In the genomic region with DNA sequence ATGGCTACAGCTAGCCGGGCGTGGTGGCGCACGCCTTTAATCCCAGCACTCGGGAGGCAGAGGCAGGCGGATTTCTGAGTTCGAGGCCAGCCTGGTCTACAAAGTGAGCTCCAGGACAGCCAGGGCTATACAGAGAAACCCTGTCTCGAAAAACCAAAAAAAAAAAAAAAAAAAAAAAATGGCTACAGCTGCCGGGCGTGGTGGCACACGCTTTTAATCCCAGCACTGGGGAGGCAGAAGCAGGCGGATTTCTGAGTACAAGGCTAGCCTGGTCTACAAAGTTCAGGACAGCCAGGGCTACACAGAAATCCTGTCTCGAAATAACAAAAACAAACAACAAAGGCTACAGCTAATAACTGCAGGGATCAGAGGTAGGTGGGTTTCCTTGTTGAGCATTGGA, we compare ENCODE assay signal across 7 mouse cellular contexts. TPM values are rescaled to one million over a fixed set of nuclear protein-coding genes. Genes with fewer than 3 reads are reported as not detected.
DNase-seq lines count a peak whose midpoint lies in the region; ATAC-seq and TF ChIP-seq lines count a peak whose summit lies in the region.
"Not testable (repeated sequence)": the region's sequence is repeated elsewhere in the genome, so short reads cannot be mapped to it uniquely, and the experiment has no call there.

No protein-coding gene starts in this region.

- peaks cover 15% of the 10 kb centered on the region for H3K79me2 ChIP-seq in MEL (ENCODE audit: control insufficient read depth, insufficient read depth, low read length, poor library complexity)

- H3K27me3 ChIP-seq in MEL (ENCODE audit: control insufficient read depth in 1 of 2, insufficient read depth in 2 of 2, low read length in 2 of 2); hindbrain, embryonic 13.5 days; intestine, embryonic 14.5 days (replicated peaks; ENCODE audit: control insufficient read depth, insufficient read depth, low read length); liver, embryonic 11.5 days (replicated peaks; ENCODE audit: control insufficient read depth, insufficient read depth, low read length); liver, embryonic 15.5 days; midbrain, embryonic 15.5 days (replicated peaks); neural tube, embryonic 15.5 days (replicated peaks): not testable (repeated sequence)

- not testable (repeated sequence) for H3K4me3 ChIP-seq in MEL (ENCODE audit: control insufficient read depth in 1 of 2, insufficient read depth in 1 of 2, low read depth in 2 of 2, low read length in 2 of 2); hindbrain, embryonic 13.5 days; intestine, embryonic 14.5 days (ENCODE audit: low read depth, low read length); liver, embryonic 11.5 days (ENCODE audit: low read depth, low read length); liver, embryonic 15.5 days (replicated peaks); neural tube, embryonic 15.5 days (replicated peaks)
- H3K4me3 ChIP-seq in midbrain, embryonic 15.5 days, result peak overlapping the region; percentile 75; the same call in 1 of the 2 replicates

- not testable (repeated sequence) for TF ChIP-seq EP300 in MEL (IDR thresholded peaks at IDR 0.05; ENCODE audit: low read depth in 1 of 2, low read length in 2 of 2)

- TF ChIP-seq CTCF in MEL (IDR thresholded peaks at IDR 0.05 in 2 of 3, conservative IDR thresholded peaks at IDR 0.05 in 1 of 3; ENCODE audit: control insufficient read depth in 1 of 3, insufficient read depth in 1 of 3, low read depth in 2 of 3, low read length in 3 of 3, poor library complexity in 1 of 3, severe bottlenecking in 1 of 3), result not testable (repeated sequence)

- H3K4me2 ChIP-seq in hindbrain, embryonic 13.5 days, result peak overlapping the region; percentile 51; the same call in 1 of the 2 replicates
- H3K4me2 ChIP-seq in intestine, embryonic 14.5 days (ENCODE audit: low read length); liver, embryonic 15.5 days; midbrain, embryonic 15.5 days: not testable (repeated sequence)
- peak overlapping the region; percentile 47; the same call in 1 of the 2 replicates for H3K4me2 ChIP-seq in liver, embryonic 11.5 days
- peak overlapping the region; percentile 89; the same call in 1 of the 2 replicates for H3K4me2 ChIP-seq in neural tube, embryonic 15.5 days

- not testable (repeated sequence) for H3K9ac ChIP-seq in MEL (ENCODE audit: control insufficient read depth, low read depth, low read length, poor library complexity, severe bottlenecking); hindbrain, embryonic 13.5 days; intestine, embryonic 14.5 days (ENCODE audit: low read length); liver, embryonic 11.5 days (ENCODE audit: low read depth, low read length); liver, embryonic 15.5 days; midbrain, embryonic 15.5 days; neural tube, embryonic 15.5 days (replicated peaks)

- H3K4me1 ChIP-seq in MEL (ENCODE audit: control insufficient read depth in 1 of 2, insufficient read depth in 2 of 2, low read length in 2 of 2); intestine, embryonic 14.5 days (replicated peaks; ENCODE audit: control insufficient read depth, insufficient read depth, low read length); liver, embryonic 11.5 days (replicated peaks; ENCODE audit: control insufficient read depth, insufficient read depth, low read length): not testable (repeated sequence)
- peaks cover 20% of the 10 kb centered on the region for H3K4me1 ChIP-seq in hindbrain, embryonic 13.5 days (replicated peaks)
- H3K4me1 ChIP-seq in liver, embryonic 15.5 days (replicated peaks), result peaks cover 18% of the 10 kb centered on the region
- peaks cover 19% of the 10 kb centered on the region for H3K4me1 ChIP-seq in midbrain, embryonic 15.5 days
- H3K4me1 ChIP-seq in neural tube, embryonic 15.5 days, result peaks cover 25% of the 10 kb centered on the region

- not testable (repeated sequence) for H3K9me3 ChIP-seq in MEL (replicated peaks; ENCODE audit: insufficient read depth, low read length); hindbrain, embryonic 13.5 days; intestine, embryonic 14.5 days (ENCODE audit: control insufficient read depth, low read length); liver, embryonic 11.5 days (ENCODE audit: control insufficient read depth, low read length); liver, embryonic 15.5 days (replicated peaks); midbrain, embryonic 15.5 days; neural tube, embryonic 15.5 days (replicated peaks)

- TF ChIP-seq POLR2A in MEL (IDR thresholded peaks at IDR 0.05; ENCODE audit: control insufficient read depth in 1 of 2, insufficient read depth in 1 of 2, low read depth in 1 of 2, low read length in 2 of 2, poor library complexity in 1 of 2), result peak in 1 of 2 experiments; percentile 48; a peak in 2 of 4 replicates

- H3K27ac ChIP-seq in MEL (ENCODE audit: control insufficient read depth, low read depth, low read length), result peak overlapping the region; percentile 28
- not testable (repeated sequence) for H3K27ac ChIP-seq in hindbrain, embryonic 13.5 days; liver, embryonic 11.5 days (ENCODE audit: low read depth, low read length); midbrain, embryonic 15.5 days; neural tube, embryonic 15.5 days (replicated peaks)
- H3K27ac ChIP-seq in intestine, embryonic 14.5 days (ENCODE audit: low read depth), result 0 out of 2 replicates have a peak overlapping the region, but pooled peaks have one; percentile 62
- H3K27ac ChIP-seq in liver, embryonic 15.5 days (replicated peaks), result 0 out of 2 replicates have a peak overlapping the region, but pooled peaks have one; percentile 24

- not testable (repeated sequence) for DNase-seq in MEL (ENCODE audit: low read depth, low spot score); intestine, embryonic 14.5 days (ENCODE audit: low spot score); liver, embryonic 11.5 days (ENCODE audit: low spot score)

- ATAC-seq in hindbrain, embryonic 13.5 days (ENCODE audit: low FRiP score); intestine, embryonic 14.5 days (replicated peaks; ENCODE audit: low FRiP score, low TSS enrichment, low read depth); liver, embryonic 11.5 days (replicated peaks; ENCODE audit: low FRiP score); liver, embryonic 15.5 days (ENCODE audit: insufficient read depth); midbrain, embryonic 15.5 days (replicated peaks); neural tube, embryonic 15.5 days (ENCODE audit: low FRiP score): not testable (repeated sequence)

- peaks cover 21 to 25% of the 10 kb centered on the region in 2 experiments for H3K36me3 ChIP-seq in MEL (ENCODE audit: control insufficient read depth in 1 of 2, insufficient read depth in 2 of 2, low read length in 2 of 2)
- H3K36me3 ChIP-seq in hindbrain, embryonic 13.5 days, result peaks cover 51% of the 10 kb centered on the region
- peaks cover 59% of the 10 kb centered on the region for H3K36me3 ChIP-seq in intestine, embryonic 14.5 days (ENCODE audit: control insufficient read depth, insufficient read depth, low read length)
- H3K36me3 ChIP-seq in liver, embryonic 11.5 days (ENCODE audit: control insufficient read depth, insufficient read depth, low read length), result peaks cover 37% of the 10 kb centered on the region
- peaks cover 50% of the 10 kb centered on the region for H3K36me3 ChIP-seq in liver, embryonic 15.5 days (replicated peaks)
- peaks cover 45% of the 10 kb centered on the region for H3K36me3 ChIP-seq in midbrain, embryonic 15.5 days (replicated peaks)
- peaks cover 51% of the 10 kb centered on the region for H3K36me3 ChIP-seq in neural tube, embryonic 15.5 days

- not testable (repeated sequence) for TF ChIP-seq RAD21 in MEL (IDR thresholded peaks at IDR 0.05; ENCODE audit: low read depth, low read length)

- WGBS in hindbrain, embryonic 13.5 days, result 87% methylated on average over 12 of the region's 13 CpGs
- WGBS in intestine, embryonic 14.5 days, result 84% methylated on average over 11 of the region's 13 CpGs
- 87% methylated on average over 12 of the region's 13 CpGs for WGBS in liver, embryonic 11.5 days
- WGBS in liver, embryonic 15.5 days (ENCODE audit: insufficient replicate concordance), result 77% methylated on average over 12 of the region's 13 CpGs
- WGBS in midbrain, embryonic 15.5 days, result 83% methylated on average over 12 of the region's 13 CpGs
- 90% methylated on average over 12 of the region's 13 CpGs for WGBS in neural tube, embryonic 15.5 days

RNA-seq across cellular contexts. Expression of a gene that starts 0.9 kb away (rescaled TPM):
- total RNA-seq in MEL (2012; rRNA removed), result 17.3 and 17.6 TPM in 2 replicates
- 100 to 1,000 TPM in 1 of 2 experiments, 10 to 100 TPM in 1; 24.7 to 177 TPM for polyA plus RNA-seq in MEL (2012; ENCODE audit: insufficient read depth in 1 of 2, insufficient read length in 2 of 2, low read depth in 1 of 2, low replicate concordance in 2 of 2, missing spikeins in 1 of 2)
- 66.8 and 68.0 TPM in 2 replicates for polyA plus RNA-seq in hindbrain, embryonic 13.5 days (2015; fragmentation: Nextera tagmentation; extraction: Ambion mirVana)
- polyA plus RNA-seq in intestine, embryonic 14.5 days (2014; fragmentation: Nextera tagmentation; extraction: Ambion mirVana), result 34.9 and 37.2 TPM in 2 replicates
- polyA plus RNA-seq in liver, embryonic 11.5 days (2014; fragmentation: Nextera tagmentation; extraction: Ambion mirVana), result 28.1 and 28.3 TPM in 2 replicates
- 11.1 and 11.3 TPM in 2 replicates for polyA plus RNA-seq in liver, embryonic 15.5 days (2015; fragmentation: Nextera tagmentation; extraction: Ambion mirVana)
- 76.4 and 77.3 TPM in 2 replicates for polyA plus RNA-seq in midbrain, embryonic 15.5 days (2015; fragmentation: Nextera tagmentation; extraction: Ambion mirVana)
- polyA plus RNA-seq in neural tube, embryonic 15.5 days (2015; fragmentation: Nextera tagmentation; extraction: Ambion mirVana), result 68.7 and 75.5 TPM in 2 replicates

RNA-seq across cellular contexts. Expression of a gene that starts 23.0 kb away (rescaled TPM):
- total RNA-seq in MEL (2012; rRNA removed), result 299 and 313 TPM in 2 replicates
- 1,000 to 10,000 TPM in 1 of 2 experiments, 100 to 1,000 TPM in 1; 386 to 2,442 TPM for polyA plus RNA-seq in MEL (2012; ENCODE audit: insufficient read depth in 1 of 2, insufficient read length in 2 of 2, low read depth in 1 of 2, low replicate concordance in 2 of 2, missing spikeins in 1 of 2)
- 17.1 and 17.7 TPM in 2 replicates for polyA plus RNA-seq in hindbrain, embryonic 13.5 days (2015; fragmentation: Nextera tagmentation; extraction: Ambion mirVana)
- 36.7 and 37.1 TPM in 2 replicates for polyA plus RNA-seq in intestine, embryonic 14.5 days (2014; fragmentation: Nextera tagmentation; extraction: Ambion mirVana)
- 72.8 and 74.4 TPM in 2 replicates for polyA plus RNA-seq in liver, embryonic 11.5 days (2014; fragmentation: Nextera tagmentation; extraction: Ambion mirVana)
- polyA plus RNA-seq in liver, embryonic 15.5 days (2015; fragmentation: Nextera tagmentation; extraction: Ambion mirVana), result 10.7 and 11.8 TPM in 2 replicates
- polyA plus RNA-seq in midbrain, embryonic 15.5 days (2015; fragmentation: Nextera tagmentation; extraction: Ambion mirVana), result 13.2 and 15.0 TPM in 2 replicates
- polyA plus RNA-seq in neural tube, embryonic 15.5 days (2015; fragmentation: Nextera tagmentation; extraction: Ambion mirVana), result 12.0 and 14.3 TPM in 2 replicates

RNA-seq across cellular contexts. Expression of a gene that starts 51.9 kb away (rescaled TPM):
- 217 and 236 TPM in 2 replicates for total RNA-seq in MEL (2012; rRNA removed)
- 100 to 1,000 TPM in 1 of 2 experiments, not detected in 1; 164 TPM for polyA plus RNA-seq in MEL (2012; ENCODE audit: insufficient read depth in 1 of 2, insufficient read length in 2 of 2, low read depth in 1 of 2, low replicate concordance in 2 of 2, missing spikeins in 1 of 2)
- 8.3 and 10.9 TPM in 2 replicates for polyA plus RNA-seq in hindbrain, embryonic 13.5 days (2015; fragmentation: Nextera tagmentation; extraction: Ambion mirVana)
- polyA plus RNA-seq in intestine, embryonic 14.5 days (2014; fragmentation: Nextera tagmentation; extraction: Ambion mirVana), result 9.8 and 11.8 TPM in 2 replicates
- 59.2 and 66.1 TPM in 2 replicates for polyA plus RNA-seq in liver, embryonic 11.5 days (2014; fragmentation: Nextera tagmentation; extraction: Ambion mirVana)
- 57.9 and 79.6 TPM in 2 replicates for polyA plus RNA-seq in liver, embryonic 15.5 days (2015; fragmentation: Nextera tagmentation; extraction: Ambion mirVana)
- polyA plus RNA-seq in midbrain, embryonic 15.5 days (2015; fragmentation: Nextera tagmentation; extraction: Ambion mirVana), result 10.5 and 12.1 TPM in 2 replicates
- polyA plus RNA-seq in neural tube, embryonic 15.5 days (2015; fragmentation: Nextera tagmentation; extraction: Ambion mirVana), result 10.1 and 27.5 TPM in 2 replicates
